Mouse (Mus musculus) heart, postnatal 0 days (tissue): ENCODE measurements around the gene Plxna2.

ENCODE experiments used
- CTCF ChIP-seq: IDR thresholded peaks from 2 replicates; pipeline ENCODE4 v1.5.1; 2016; ENCODE audit warnings: antibody characterized with exemption, control low read depth, low read depth
- EP300 ChIP-seq: IDR thresholded peaks from 2 replicates; pipeline ENCODE4 v1.6.1; 2016; ENCODE audit warnings: antibody characterized with exemption, low read depth

DNA sequence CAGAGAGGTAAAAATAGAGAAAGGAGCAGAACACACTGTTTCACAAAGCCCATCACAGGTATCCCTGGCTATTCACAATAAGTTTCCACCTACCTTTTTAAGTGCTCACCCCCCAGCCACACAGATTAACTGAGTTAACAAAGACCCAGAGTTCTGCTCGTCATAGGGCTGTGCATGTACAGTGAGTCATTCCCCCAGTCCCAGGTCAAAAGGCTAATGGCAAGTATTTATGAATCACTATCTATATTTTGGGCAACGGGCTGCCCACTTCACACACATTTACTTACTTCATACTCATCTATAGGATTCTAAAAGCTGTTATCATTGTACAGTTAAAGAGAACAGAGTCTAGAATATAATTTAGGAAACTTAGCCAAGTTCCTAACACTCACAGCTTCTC is 70.1 kb downstream of the Plxna2 start:
- TF ChIP-seq CTCF = no peak
- TF ChIP-seq EP300 = no peak
